Mouse (Mus musculus) gastrocnemius, adult 2 months (tissue): ENCODE measurements around the gene Map3k20. TPM values are rescaled to one million over a fixed set of nuclear protein-coding genes. Genes with fewer than 3 reads are reported as not detected.

Source experiments
- DNase-seq: peaks from one replicate; pipeline ENCODE4 v3.0.0; 2022
- H3K27ac ChIP-seq: fragments of 200-600 bp; 2 replicates; pipeline ENCODE4 v1.8.1; 2022; ENCODE audit warnings: mild to moderate bottlenecking
- H3K4me3 ChIP-seq: fragments of 200-600 bp; 2 replicates; pipeline ENCODE4 v1.8.1; 2022; ENCODE audit warnings: mild to moderate bottlenecking, moderate library complexity
- CTCF ChIP-seq: fragments of 200-600 bp; IDR thresholded peaks from 2 replicates; pipeline ENCODE4 v1.8.1; 2022; ENCODE audit warnings: antibody characterized with exemption, mild to moderate bottlenecking, moderate library complexity
- intact Hi-C: fragments of 180-260 bp; cut with DNase I; formaldehyde crosslinking; loops from one replicate; pipeline ENCODE4 v1.15.1; 2025
- total RNA-seq, 2 experiments: library from RNA; stranded (reverse); gene quantifications; 2 replicates each; pipeline ENCODE4 v1.2.3; 2021

Map3k20 gene
- total RNA-seq, 2 experiments from 2014 or later, result 338 to 407 TPM

GRCm38 (mm10) chr2:72285888-72286661, 638 bp downstream of the Map3k20 start:
- intact Hi-C loops, result loop anchor here (1.0 kb wide), 1 partner anchor 51 kb away; no protein-coding TSS in a partner anchor

GRCm38 (mm10) chr2:72287142-72287541, 1.7 kb downstream of the Map3k20 start:
- Histone ChIP-seq H3K4me3 (peak overlapping the region; percentile 84), H3K27ac (peak overlapping the region; percentile 98)
- no peak for DNase-seq
- intact Hi-C loops, result no loop called here
- TF ChIP-seq CTCF, result no peak

More at GRCm38 (mm10) chr2:72285888-72286661, 638 bp downstream of the Map3k20 start:
- Histone ChIP-seq H3K27ac (peak overlapping the region; percentile 98), H3K4me3 (peak overlapping the region; percentile 84)
- peak; percentile 74 for DNase-seq
- TF ChIP-seq CTCF, result no peak

- intact Hi-C loops, result no loop called here
- no peak overlapping the region; the same call in 1 of the 2 replicates for H3K4me3 ChIP-seq
- H3K27ac ChIP-seq, result peak overlapping the region; percentile 46; the same call in 1 of the 2 replicates
- no peak for DNase-seq
- no peak for TF ChIP-seq CTCF
Observed at GRCm38 (mm10) chr2:72288932-72289534, 3.6 kb downstream of the Map3k20 start.

GRCm38 (mm10) chr2:72291103-72291502, 5.7 kb downstream of the Map3k20 start:
- DNase-seq, result no peak
- intact Hi-C loops, result no loop called here
- no peak for TF ChIP-seq CTCF
- Histone ChIP-seq H3K4me3 (no peak overlapping the region), H3K27ac (peak overlapping the region; percentile 71)

GRCm38 (mm10) chr2:72292573-72292972, 7.1 kb downstream of the Map3k20 start:
- peak overlapping the region; percentile 38; the same call in 1 of the 2 replicates for H3K27ac ChIP-seq
- no peak overlapping the region for H3K4me3 ChIP-seq
- intact Hi-C loops, result no loop called here
- no peak for DNase-seq
- no peak for TF ChIP-seq CTCF

GRCm38 (mm10) chr2:72294994-72295393, 9.6 kb downstream of the Map3k20 start:
- intact Hi-C loops, result no loop called here
- no peak overlapping the region for H3K4me3 ChIP-seq
- peak overlapping the region; percentile 89 for H3K27ac ChIP-seq
- no peak for DNase-seq
- no peak for TF ChIP-seq CTCF

- Histone ChIP-seq H3K4me3 (peak overlapping the region; percentile 76), H3K27ac (peak overlapping the region; percentile 89)
- no peak for DNase-seq
- intact Hi-C loops, result no loop called here
- no peak for TF ChIP-seq CTCF
Observed at GRCm38 (mm10) chr2:72296984-72297715, 11.7 kb downstream of the Map3k20 start.

- peak; percentile 79 for DNase-seq
- intact Hi-C loops, result loop anchor here (1.0 kb wide), 1 partner anchor 93 kb away; no protein-coding TSS in a partner anchor
- Histone ChIP-seq H3K27ac (peak overlapping the region; percentile 89), H3K4me3 (peak overlapping the region; percentile 76)
- TF ChIP-seq CTCF, result no peak
Observed at GRCm38 (mm10) chr2:72297716-72298082, 12.3 kb downstream of the Map3k20 start.

- Histone ChIP-seq H3K27ac (peak overlapping the region; percentile 89), H3K4me3 (peak overlapping the region; percentile 76)
- TF ChIP-seq CTCF, result peak; percentile 96
- intact Hi-C loops, result loop anchor here (1.0 kb wide), 1 partner anchor 92 kb away; no protein-coding TSS in a partner anchor
- DNase-seq, result peak; percentile 72
Observed at GRCm38 (mm10) chr2:72298406-72298805, 13.0 kb downstream of the Map3k20 start.

GRCm38 (mm10) chr2:72301194-72301916, 15.9 kb downstream of the Map3k20 start:
- intact Hi-C loops, result no loop called here
- peak overlapping the region; percentile 76 for H3K4me3 ChIP-seq
- peak overlapping the region; percentile 89 for H3K27ac ChIP-seq
- TF ChIP-seq CTCF, result no peak
- no peak for DNase-seq

GRCm38 (mm10) chr2:72305738-72306137, 20.3 kb downstream of the Map3k20 start:
- TF ChIP-seq CTCF, result no peak
- Histone ChIP-seq H3K4me3 (no peak overlapping the region), H3K27ac (peak overlapping the region; percentile 89; the same call in 1 of the 2 replicates)
- no peak for DNase-seq
- intact Hi-C loops, result no loop called here

- intact Hi-C loops, result no loop called here
- TF ChIP-seq CTCF, result no peak
- H3K4me3 ChIP-seq, result no peak overlapping the region
- peak; percentile 30 for DNase-seq
- peak overlapping the region; percentile 77 for H3K27ac ChIP-seq
Observed at GRCm38 (mm10) chr2:72308351-72308750, 22.9 kb downstream of the Map3k20 start.
